Mouse (Mus musculus) hindbrain, embryonic 14.5 days (tissue): Measurements from ENCODE around the gene Tnfaip8l1. TPM values are rescaled to one million over a fixed set of nuclear protein-coding genes. Genes with fewer than 3 reads are reported as not detected.

Source experiments
- ATAC-seq: fragments of 200-750 bp; cut with Nextera tagmentation; 2 replicates; pipeline ENCODE4 v1.8.0; 2017; ENCODE audit warnings: moderate number of reproducible peaks, mild to moderate bottlenecking, moderate TSS enrichment, moderate library complexity; ENCODE audit not compliant: low FRiP score
- DNase-seq: peaks from one replicate; pipeline ENCODE4 v3.0.0-alpha.2; 2015; ENCODE audit warnings: low spot score
- H3K27ac ChIP-seq: fragments of 300-500 bp; sonication (generic); 2 replicates; pipeline ENCODE4 v1.5.1; 2014; ENCODE audit warnings: mild to moderate bottlenecking, moderate library complexity
- H3K27me3 ChIP-seq: fragments of 300-500 bp; sonication (generic); 2 replicates; pipeline ENCODE4 v1.6.1; 2014; ENCODE audit warnings: mild to moderate bottlenecking, low read length, mixed read lengths; ENCODE audit not compliant: control insufficient read depth, insufficient read depth
- H3K36me3 ChIP-seq: fragments of 300-500 bp; sonication (generic); replicated peaks from 2 replicates; pipeline ENCODE4 v1.6.1; 2014; ENCODE audit not compliant: control insufficient read depth, insufficient read depth
- H3K4me1 ChIP-seq: fragments of 300-500 bp; sonication (generic); replicated peaks from 2 replicates; pipeline ENCODE4 v1.6.1; 2014; ENCODE audit warnings: antibody characterized with exemption, low read length, mixed read lengths; ENCODE audit not compliant: control insufficient read depth, insufficient read depth
- H3K4me2 ChIP-seq: fragments of 300-500 bp; sonication (generic); replicated peaks from 2 replicates; pipeline ENCODE4 v1.6.1; 2014; ENCODE audit warnings: mild to moderate bottlenecking, moderate library complexity
- H3K4me3 ChIP-seq: fragments of 300-500 bp; sonication (generic); replicated peaks from 2 replicates; pipeline ENCODE4 v1.5.1; 2014; ENCODE audit warnings: mild to moderate bottlenecking, low read length
- H3K9ac ChIP-seq: fragments of 300-500 bp; sonication (generic); 2 replicates; pipeline ENCODE4 v1.6.1; 2014
- H3K9me3 ChIP-seq: fragments of 300-500 bp; sonication (generic); 2 replicates; pipeline ENCODE4 v1.6.1; 2016; ENCODE audit warnings: low read length; ENCODE audit not compliant: control insufficient read depth
- WGBS: fragments of 180-500 bp; shearing (Covaris S2); extraction: QIAGEN DNeasy Blood & Tissue Kit; methylation state at CpG from one replicate; pipeline ENCODE4 v1.1.7; 2014; 5-methylcytosine and 5-hydroxymethylcytosine counted together
- polyA plus RNA-seq: library from polyadenylated mRNA; unstranded; fragments of >200 nt; fragmentation: Nextera tagmentation; extraction: Ambion mirVana; gene quantifications from 2 replicates; pipeline ENCODE4 v1.2.1, GENCODE M21; 2014

Gene Tnfaip8l1
- polyA plus RNA-seq, result 8.4 and 9.9 TPM in 2 replicates

DNA sequence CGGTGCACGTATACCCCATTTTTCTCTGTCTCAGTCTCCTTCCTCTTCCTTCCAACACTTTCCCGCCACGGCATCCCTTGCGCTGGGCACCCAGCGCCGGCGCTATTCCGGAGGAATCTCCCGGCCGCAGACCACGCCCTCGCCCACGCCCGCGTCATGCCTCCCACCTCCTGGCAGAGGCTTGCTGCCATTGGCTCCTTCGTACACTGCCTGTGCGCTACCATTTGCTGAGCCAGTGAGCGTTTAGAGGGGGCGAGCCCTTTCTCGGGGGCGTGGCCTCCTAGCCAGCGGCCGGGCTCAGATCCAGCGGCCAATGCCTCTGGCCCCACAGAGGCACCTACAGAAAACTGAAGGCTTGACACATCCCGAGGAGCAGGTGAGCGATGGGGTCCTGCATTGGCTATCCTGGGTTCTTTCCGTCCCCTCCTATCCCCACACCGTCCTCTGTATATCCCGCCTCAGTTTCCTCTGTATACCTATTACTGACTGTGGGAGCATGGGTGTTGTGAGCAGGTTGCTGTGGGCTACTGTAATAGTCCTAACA is at the start of gene Tnfaip8l1:
Gene Tnfaip8l1 (plus strand): TSS at position 247 of the 544 bp plus-strand sequence.
- no peaks in the 10 kb centered on the region for H3K9me3 ChIP-seq
- H3K27ac ChIP-seq, result no peak within 1 kb of the TSS
- H3K4me2 ChIP-seq, result peak within 1 kb of the TSS; percentile 85
- ATAC-seq (peak; percentile 97), DNase-seq (peak; percentile 86)
- no peaks in the 10 kb centered on the region for H3K36me3 ChIP-seq
- H3K4me1 ChIP-seq, result peaks cover 16% of the 10 kb centered on the region
- no peaks in the 10 kb centered on the region; the same call in 1 of the 2 replicates for H3K27me3 ChIP-seq
- peak within 1 kb of the TSS; percentile 59 for H3K9ac ChIP-seq
- H3K4me3 ChIP-seq, result peak within 1 kb of the TSS; percentile 42
- 1% methylated on average over 30 of the region's 30 CpGs for WGBS

GRCm38 (mm10) chr17:56112743-56113142 is 49.5 kb upstream of the Tnfaip8l1 start:
- no peaks in the 10 kb centered on the region; the same call in 1 of the 2 replicates for H3K4me1 ChIP-seq

GRCm38 (mm10) chr17:56116193-56116592 is 46.1 kb upstream of the Tnfaip8l1 start:
- Histone ChIP-seq H3K27me3 (peaks cover 43% of the 10 kb centered on the region), H3K4me2 (no peak overlapping the region), H3K27ac (no peak overlapping the region), H3K36me3 (no peaks in the 10 kb centered on the region), H3K9ac (no peak overlapping the region), H3K4me1 (no peaks in the 10 kb centered on the region; the same call in none of the 2 replicates), H3K9me3 (no peaks in the 10 kb centered on the region), H3K4me3 (no peak overlapping the region)
- DNase-seq, result no peak
- 79% methylated on average over 10 of the region's 10 CpGs for WGBS
- ATAC-seq, result no peak

More at GRCm38 (mm10) chr17:56112743-56113142, 49.5 kb upstream of the Tnfaip8l1 start:
- ATAC-seq (no peak), DNase-seq (no peak)
- H3K4me2 ChIP-seq, result no peak overlapping the region
- no peak overlapping the region for H3K9ac ChIP-seq
- H3K27me3 ChIP-seq, result peaks cover 10% of the 10 kb centered on the region
- H3K27ac ChIP-seq, result no peak overlapping the region
- H3K36me3 ChIP-seq, result no peaks in the 10 kb centered on the region
- WGBS, result 64% methylated on average over 3 of the region's 3 CpGs
- H3K4me3 ChIP-seq, result no peak overlapping the region
- no peaks in the 10 kb centered on the region for H3K9me3 ChIP-seq

DNA sequence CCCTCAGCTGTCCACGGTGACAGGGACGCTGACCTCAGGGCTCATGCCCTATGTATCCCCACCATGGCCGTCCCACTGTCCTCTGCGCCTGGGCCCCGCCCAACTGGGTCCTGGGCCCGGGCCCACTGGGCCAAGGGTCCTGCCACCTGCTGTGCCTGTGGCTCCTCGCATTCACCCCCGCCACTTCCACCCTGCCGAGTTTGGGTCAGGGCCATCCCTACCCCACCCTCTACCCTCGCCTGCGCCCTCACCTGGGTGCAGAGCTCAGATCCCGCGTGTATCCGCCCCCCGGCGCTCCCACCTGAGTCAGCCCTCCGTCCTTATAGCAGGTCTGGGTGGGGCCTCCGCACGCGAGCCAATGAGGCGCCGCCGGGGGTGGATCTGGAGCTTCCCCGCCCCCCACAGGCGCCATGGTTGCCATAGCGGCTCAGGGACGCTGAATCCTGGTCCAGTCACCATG is 45.0 kb upstream of the Tnfaip8l1 start, which contains the start of gene Plin5:
Gene Plin5 (minus strand): TSS at position 346 of the 460 bp plus-strand sequence.
- peaks cover 54% of the 10 kb centered on the region for H3K27me3 ChIP-seq
- H3K27ac ChIP-seq, result no peak within 1 kb of the TSS
- no peak within 1 kb of the TSS for H3K9ac ChIP-seq
- WGBS, result 2% methylated on average over 27 of the region's 27 CpGs
- no peaks in the 10 kb centered on the region for H3K36me3 ChIP-seq
- H3K9me3 ChIP-seq, result peaks cover 5% of the 10 kb centered on the region
- no peaks in the 10 kb centered on the region; the same call in none of the 2 replicates for H3K4me1 ChIP-seq
- H3K4me2 ChIP-seq, result peak within 1 kb of the TSS; percentile 44
- H3K4me3 ChIP-seq, result peak within 1 kb of the TSS; percentile 18
- ATAC-seq (peak; percentile 28; the same call in 1 of the 2 replicates), DNase-seq (no peak)

DNA sequence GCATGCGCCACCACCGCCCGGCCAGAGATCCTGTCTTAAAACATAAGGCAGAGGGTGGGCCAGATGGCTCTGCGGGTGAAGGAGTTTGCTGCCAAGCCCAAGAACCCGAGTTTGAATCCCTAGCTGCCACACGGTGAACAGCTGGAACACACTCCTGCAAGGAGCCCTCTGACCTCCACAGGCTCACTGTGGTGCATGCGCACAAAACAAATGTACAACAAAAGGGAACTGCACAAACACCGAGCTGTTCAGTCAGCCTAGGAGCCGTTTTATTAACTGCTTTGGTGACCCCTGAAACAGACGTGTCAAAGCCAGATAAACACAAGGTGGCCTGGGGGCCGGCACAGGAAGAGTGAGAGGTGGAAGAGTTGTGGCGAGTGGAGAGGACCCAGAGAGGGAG is 42.8 kb upstream of the Tnfaip8l1 start:
- H3K27ac ChIP-seq, result no peak overlapping the region
- no peak overlapping the region for H3K4me3 ChIP-seq
- DNase-seq (no peak), ATAC-seq (no peak)
- peaks cover 9% of the 10 kb centered on the region for H3K36me3 ChIP-seq
- peaks cover 74% of the 10 kb centered on the region for H3K27me3 ChIP-seq
- 47% methylated on average over 12 of the region's 12 CpGs for WGBS
- H3K4me1 ChIP-seq, result no peaks in the 10 kb centered on the region; the same call in none of the 2 replicates
- peaks cover 17% of the 10 kb centered on the region for H3K9me3 ChIP-seq
- H3K4me2 ChIP-seq, result no peak overlapping the region
- H3K9ac ChIP-seq, result no peak overlapping the region

- Histone ChIP-seq H3K4me2 (0 out of 2 replicates have a peak overlapping the region, but pooled peaks have one; percentile 3), H3K4me1 (no peaks in the 10 kb centered on the region; the same call in none of the 2 replicates), H3K27ac (no peak overlapping the region), H3K4me3 (no peak overlapping the region), H3K9me3 (peaks cover 17% of the 10 kb centered on the region), H3K9ac (no peak overlapping the region), H3K36me3 (peaks cover 17% of the 10 kb centered on the region), H3K27me3 (peaks cover 82% of the 10 kb centered on the region)
- WGBS, result 10% methylated on average over 66 of the region's 66 CpGs
- DNase-seq, result no peak
- no peak for ATAC-seq
Measured at GRCm38 (mm10) chr17:56119981-56120880, 42.0 kb upstream of the Tnfaip8l1 start.

DNA sequence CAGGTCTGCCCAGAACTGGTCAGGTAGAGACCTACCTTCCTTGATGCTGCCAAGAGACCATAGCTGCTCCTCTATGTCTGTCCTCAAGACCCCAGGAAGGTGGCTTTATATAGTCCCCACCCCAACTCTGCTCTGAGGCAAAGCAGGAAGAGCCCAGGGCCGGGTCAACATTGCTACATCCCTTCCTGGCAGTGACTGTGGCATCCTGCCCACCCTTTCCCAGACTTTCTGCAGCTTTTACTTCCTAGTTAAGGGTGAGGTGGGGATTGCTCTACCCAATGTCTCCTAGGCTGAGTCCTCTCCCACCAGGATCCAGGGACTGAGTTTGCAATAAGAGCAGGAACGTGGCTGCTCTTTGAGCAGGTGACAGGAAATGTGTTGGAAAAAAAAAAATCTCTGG is 40.5 kb upstream of the Tnfaip8l1 start, which contains the start of gene Lrg1:
Gene Lrg1 (minus strand): TSS at position 176 of the 400 bp plus-strand sequence.
- DNase-seq (no peak), ATAC-seq (no peak)
- Histone ChIP-seq H3K27me3 (peaks cover 78% of the 10 kb centered on the region), H3K4me1 (no peaks in the 10 kb centered on the region; the same call in none of the 2 replicates), H3K4me3 (no peak within 1 kb of the TSS), H3K9me3 (peaks cover 17% of the 10 kb centered on the region), H3K27ac (no peak within 1 kb of the TSS), H3K9ac (no peak within 1 kb of the TSS), H3K4me2 (no peak within 1 kb of the TSS), H3K36me3 (peaks cover 32% of the 10 kb centered on the region)
- WGBS, result 47% methylated on average over 2 of the region's 2 CpGs

DNA sequence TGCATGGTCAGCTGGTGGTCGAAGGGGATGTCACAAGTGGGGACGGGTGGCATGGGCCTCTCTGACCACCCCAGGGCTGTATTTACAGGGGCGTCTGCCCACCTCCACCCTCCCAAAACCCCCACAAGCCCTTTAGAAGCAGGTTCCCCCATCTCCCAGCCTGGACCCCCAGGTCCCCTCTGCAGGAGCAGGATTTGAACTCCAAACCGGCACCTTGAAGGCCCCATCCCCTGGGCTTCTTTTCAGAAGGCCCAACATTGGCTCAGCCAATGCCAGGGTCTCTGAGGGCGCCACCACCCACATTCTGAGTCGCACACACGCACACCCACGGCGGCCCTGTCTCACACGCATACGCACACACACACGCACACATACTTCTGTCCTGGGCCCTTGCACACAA is 39.1 kb upstream of the Tnfaip8l1 start:
- H3K27me3 ChIP-seq, result peaks cover 72% of the 10 kb centered on the region
- 89% methylated on average over 12 of the region's 12 CpGs for WGBS
- H3K36me3 ChIP-seq, result peaks cover 45% of the 10 kb centered on the region

More for the DNA sequence above, 39.1 kb upstream of the Tnfaip8l1 start:
- Histone ChIP-seq H3K27ac (no peak overlapping the region), H3K4me3 (no peak overlapping the region), H3K4me1 (no peaks in the 10 kb centered on the region; the same call in 1 of the 2 replicates), H3K4me2 (no peak overlapping the region), H3K9me3 (peaks cover 17% of the 10 kb centered on the region), H3K9ac (no peak overlapping the region)
- DNase-seq (no peak), ATAC-seq (no peak)
